Mouse (Mus musculus) gastrocnemius, postnatal 14 days (tissue): ENCODE data around the gene Gm15091. TPM values are rescaled to one million over a fixed set of nuclear protein-coding genes. Genes with fewer than 3 reads are reported as not detected.
"Not testable (repeated sequence)": the region's sequence is repeated elsewhere in the genome, so short reads cannot be mapped to it uniquely, and the experiment has no call there.

ENCODE experiments used
- DNase-seq: peaks from one replicate; pipeline ENCODE4 v3.0.0; 2021; ENCODE audit warnings: mixed read lengths
- intact Hi-C: fragments of 180-260 bp; cut with DNase I; formaldehyde crosslinking; loops from one replicate; pipeline ENCODE4 v1.15.1; 2025; ENCODE audit warnings: low total_unique reads
- long read RNA-seq, 2 experiments: library from polyadenylated mRNA; stranded (forward); transcript quantifications; one replicate each; pipeline ENCODE4 v2.0.0; 2021
- total RNA-seq, 2 experiments: library from RNA; stranded (reverse); gene quantifications; 2 replicates each; pipeline ENCODE4 v1.2.3; 2021

Gm15091 gene
- not detected for total RNA-seq
- long read RNA-seq, experiment 1: 0 reads
- long read RNA-seq, experiment 2: 0 reads

DNA sequence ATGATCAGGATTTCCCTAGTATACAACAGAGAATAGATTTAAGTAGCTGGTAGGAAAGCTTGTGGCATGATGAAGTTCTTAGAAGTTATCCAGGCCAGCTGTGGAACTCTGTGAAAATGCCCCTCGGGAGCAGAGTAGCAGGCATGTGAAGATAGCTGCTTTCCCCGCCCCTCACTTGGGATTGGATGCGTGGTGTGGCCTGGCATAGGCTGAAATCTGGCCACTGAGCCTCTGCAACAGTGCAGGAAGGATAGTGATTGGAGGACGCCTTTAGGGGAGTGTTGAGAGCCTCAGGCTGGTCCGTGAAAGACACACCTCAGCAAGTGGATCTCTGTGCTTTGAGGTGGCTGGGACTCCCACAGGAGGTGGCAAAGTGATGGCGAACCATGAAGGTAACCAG lies at the start of gene Gm15091:
Gene Gm15091 (plus strand): TSS at position 301 of the 400 bp plus-strand sequence.
- intact Hi-C loops, DNase-seq: not testable (repeated sequence)

Other genes starting within 250 kb of the Gm15091 start
- gene Gm15097, start 157.2 kb upstream of the Gm15091 start, total RNA-seq: not detected